Mouse (Mus musculus) forebrain, embryonic 10.5 days (tissue): ENCODE data around the gene Gp6. TPM values are rescaled to one million over a fixed set of nuclear protein-coding genes. Genes with fewer than 3 reads are reported as not detected.

ENCODE experiments used
- DNase-seq: peaks from one replicate; pipeline ENCODE4 v3.0.0-alpha.2; 2017; ENCODE audit warnings: low spot score; ENCODE audit errors: extremely low spot score
- H3K27ac ChIP-seq: fragments of 300-500 bp; sonication (generic); 2 replicates; pipeline ENCODE4 v1.5.1; 2016; ENCODE audit warnings: mild to moderate bottlenecking
- H3K27me3 ChIP-seq: fragments of 300-500 bp; sonication (generic); 2 replicates; pipeline ENCODE4 v1.6.1; 2016; ENCODE audit warnings: mild to moderate bottlenecking; ENCODE audit not compliant: poor library complexity, severe bottlenecking
- H3K36me3 ChIP-seq: fragments of 300-500 bp; sonication (generic); replicated peaks from 2 replicates; pipeline ENCODE4 v1.6.1; 2016; ENCODE audit warnings: mild to moderate bottlenecking, moderate library complexity
- H3K4me1 ChIP-seq: fragments of 300-500 bp; sonication (generic); 2 replicates; pipeline ENCODE4 v1.6.1; 2016
- H3K4me3 ChIP-seq: fragments of 300-500 bp; sonication (generic); 2 replicates; pipeline ENCODE4 v1.5.1; 2016; ENCODE audit warnings: mild to moderate bottlenecking, moderate library complexity
- H3K9me3 ChIP-seq: fragments of 300-500 bp; sonication (generic); 2 replicates; pipeline ENCODE4 v1.6.1; 2016; ENCODE audit warnings: mild to moderate bottlenecking, moderate library complexity
- WGBS: fragments of 180-500 bp; shearing (Covaris S2); methylation state at CpG from one replicate; pipeline ENCODE4 v1.1.7; 2016; 5-methylcytosine and 5-hydroxymethylcytosine counted together
- microRNA-seq: library from miRNA; unstranded; fragments of <30 nt; microRNA quantifications from one replicate; pipeline ENCODE4, GENCODE M21; 2017
- polyA plus RNA-seq: library from polyadenylated mRNA; unstranded; fragments of >200 nt; fragmentation: Nextera tagmentation; extraction: Ambion mirVana; gene quantifications from 2 replicates; pipeline ENCODE4 v1.2.1, GENCODE M21; 2016

Gene Gp6
- polyA plus RNA-seq, 1 experiment from 2014 or later = 0.51 TPM

DNA sequence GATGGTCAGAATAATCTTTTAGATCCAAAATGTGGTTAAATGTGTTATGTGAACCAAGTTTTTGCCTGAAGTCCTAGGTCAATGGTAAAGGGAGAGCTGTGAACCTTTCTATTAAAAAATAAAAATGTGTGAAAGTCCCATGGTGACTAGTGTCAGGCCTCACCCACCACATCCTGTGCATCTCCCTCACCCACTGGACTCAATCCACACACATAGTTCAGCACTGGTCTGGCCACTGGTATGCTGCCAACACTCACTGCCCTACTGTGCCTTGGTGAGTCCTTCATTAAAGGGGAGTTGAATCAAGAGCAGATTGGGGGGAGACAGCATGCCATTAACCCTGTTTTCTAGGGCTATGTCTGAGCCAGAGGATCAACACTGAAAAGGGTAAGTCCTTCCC is 60.0 kb downstream of the Gp6 start, which contains the start of gene Ncr1:
Ncr1 (plus strand) TSS at position 216 of the 400 bp plus-strand sequence.
- no peak within 1 kb of the TSS for H3K27ac ChIP-seq
- H3K36me3 ChIP-seq = no peaks in the 10 kb centered on the region
- H3K27me3 ChIP-seq = no peaks in the 10 kb centered on the region
- no peak within 1 kb of the TSS for H3K4me3 ChIP-seq
- no peaks in the 10 kb centered on the region for H3K9me3 ChIP-seq
- no peak for DNase-seq
- no peaks in the 10 kb centered on the region for H3K4me1 ChIP-seq

DNA sequence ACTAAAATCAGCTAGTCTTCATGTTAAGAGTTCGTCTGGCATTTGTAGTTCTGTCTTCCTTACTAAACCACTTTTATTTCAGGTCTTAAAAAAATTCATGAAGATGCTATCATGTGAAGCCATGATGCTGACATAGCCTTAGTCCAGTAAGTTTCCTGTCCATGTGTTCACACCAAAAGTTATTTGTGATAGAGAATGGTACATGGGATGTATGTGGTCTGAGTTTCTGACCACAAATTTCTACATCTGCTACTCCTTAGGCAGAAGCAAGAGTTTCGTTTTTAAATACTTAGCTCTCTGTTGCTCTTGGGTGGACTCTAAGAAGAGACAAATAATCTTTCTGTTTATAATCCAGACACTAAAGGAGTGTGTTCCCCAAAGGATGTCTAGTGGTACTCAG is 74.2 kb downstream of the Gp6 start:
- WGBS = 88% methylated on average over 2 of the region's 2 CpGs

More for the DNA sequence above, 74.2 kb downstream of the Gp6 start:
- Histone ChIP-seq H3K27me3 (no peaks in the 10 kb centered on the region), H3K9me3 (no peaks in the 10 kb centered on the region), H3K36me3 (no peaks in the 10 kb centered on the region), H3K4me3 (no peak overlapping the region), H3K4me1 (no peaks in the 10 kb centered on the region), H3K27ac (no peak overlapping the region)
- no peak for DNase-seq

Small RNAs within 50 kb of the gene (microRNA-seq; reads per million reads assigned to microRNA genes)
- not detected for gene Gm24605
- gene Gm24752 = not detected
- gene Gm25349 = not detected

Other genes starting within 250 kb of the Gp6 start
- 1.7 and 1.8 TPM in 2 replicates for gene Leng9, start 247.4 kb downstream of the Gp6 start, polyA plus RNA-seq
- gene Cdc42ep5, start 232.9 kb downstream of the Gp6 start, polyA plus RNA-seq = 18.3 and 22.1 TPM in 2 replicates
- not detected in 2 replicates for gene Lilra5, start 160.0 kb downstream of the Gp6 start, polyA plus RNA-seq
- gene Ncr1, start 60.0 kb downstream of the Gp6 start, polyA plus RNA-seq = not detected in 2 replicates
- gene Rdh13, start 47.9 kb upstream of the Gp6 start, polyA plus RNA-seq = 34.6 and 36.3 TPM in 2 replicates
- gene Eps8l1, start 62.9 kb upstream of the Gp6 start, polyA plus RNA-seq = 1.3 and 2.4 TPM in 2 replicates
- 34.2 and 34.8 TPM in 2 replicates for gene Ppp1r12c, start 103.9 kb upstream of the Gp6 start, polyA plus RNA-seq
- gene Tnnt1, start 118.6 kb upstream of the Gp6 start, polyA plus RNA-seq = 4.3 and 4.5 TPM in 2 replicates
- 1.8 and 1.9 TPM in 2 replicates for gene Tnni3, start 126.5 kb upstream of the Gp6 start, polyA plus RNA-seq
- 2.7 and 3.2 TPM in 2 replicates for gene Dnaaf3, start 134.7 kb upstream of the Gp6 start, polyA plus RNA-seq
- 4.9 and 6.7 TPM in 2 replicates for gene Syt5, start 149.8 kb upstream of the Gp6 start, polyA plus RNA-seq
- gene Ptprh, start 206.3 kb upstream of the Gp6 start, polyA plus RNA-seq = 0.06 TPM in 1 of 2 replicates, not detected in the other
- gene Tmem86b, start 233.7 kb upstream of the Gp6 start, polyA plus RNA-seq = 1.6 and 2.1 TPM in 2 replicates